Mouse (Mus musculus): Measurements from ENCODE around the gene Serpina9.

Serpina9 gene

GRCm38 (mm10) chr12:104013620-104014019 is at the start of gene Serpina9:
Gene Serpina9 (minus strand): TSS chr12:104013755.
- DNase-seq (ENCODE audit: low read depth, low spot score), result no peak

GRCm38 (mm10) chr12:104061862-104062261 is 48.3 kb upstream of the Serpina9 start:
- DNase-seq (ENCODE audit: low read depth, low spot score), result peak; percentile 44

- DNase-seq (ENCODE audit: low read depth, low spot score), result no peak
These were observed 46.6 kb upstream of the Serpina9 start for GRCm38 (mm10) chr12:104060126-104060525.

GRCm38 (mm10) chr12:104057531-104057930 is 44.0 kb upstream of the Serpina9 start:
- DNase-seq (ENCODE audit: low read depth, low spot score), result no peak

- DNase-seq (ENCODE audit: low read depth, low spot score), result peak; percentile 50
These were observed 43.5 kb upstream of the Serpina9 start for GRCm38 (mm10) chr12:104057050-104057449.

GRCm38 (mm10) chr12:104055755-104056154 is 42.2 kb upstream of the Serpina9 start:
- DNase-seq (ENCODE audit: low read depth, low spot score), result no peak

- DNase-seq (ENCODE audit: low read depth, low spot score), result no peak
These were observed 40.4 kb upstream of the Serpina9 start for GRCm38 (mm10) chr12:104053995-104054394.

GRCm38 (mm10) chr12:104045713-104046112 is 32.2 kb upstream of the Serpina9 start:
- no peak for DNase-seq (ENCODE audit: low read depth, low spot score)

GRCm38 (mm10) chr12:104044343-104044742 is 30.8 kb upstream of the Serpina9 start, which contains the start of gene Serpina12:
Gene Serpina12 (minus strand): TSS chr12:104044443.
- DNase-seq (ENCODE audit: low read depth, low spot score), result no peak

GRCm38 (mm10) chr12:104042753-104043152 is 29.2 kb upstream of the Serpina9 start:
- DNase-seq (ENCODE audit: low read depth, low spot score), result no peak

GRCm38 (mm10) chr12:104041401-104041800 is 27.8 kb upstream of the Serpina9 start:
- no peak for DNase-seq (ENCODE audit: low read depth, low spot score)

GRCm38 (mm10) chr12:104038181-104038580 is 24.6 kb upstream of the Serpina9 start:
- DNase-seq (ENCODE audit: low read depth, low spot score), result no peak

- DNase-seq (ENCODE audit: low read depth, low spot score), result no peak
These were observed 20.2 kb upstream of the Serpina9 start for GRCm38 (mm10) chr12:104033752-104034151.

- DNase-seq (ENCODE audit: low read depth, low spot score), result peak; percentile 38
These were observed 16.4 kb upstream of the Serpina9 start for GRCm38 (mm10) chr12:104029986-104030385.

- DNase-seq (ENCODE audit: low read depth, low spot score), result peak; percentile 13
These were observed 1.7 kb upstream of the Serpina9 start for GRCm38 (mm10) chr12:104015280-104015679.

- no peak for DNase-seq (ENCODE audit: low read depth, low spot score)
These were observed 8.9 kb downstream of the Serpina9 start for GRCm38 (mm10) chr12:104004689-104005088.

GRCm38 (mm10) chr12:104003238-104003612 is 10.3 kb downstream of the Serpina9 start:
- peak; percentile 67 for DNase-seq (ENCODE audit: low read depth, low spot score)

GRCm38 (mm10) chr12:104002569-104003237 is 10.9 kb downstream of the Serpina9 start:
- DNase-seq (ENCODE audit: low read depth, low spot score), result peak; percentile 5

GRCm38 (mm10) chr12:104000594-104000993 is 13.0 kb downstream of the Serpina9 start:
- peak; percentile 41 for DNase-seq (ENCODE audit: low read depth, low spot score)

GRCm38 (mm10) chr12:103999611-104000010 is 13.9 kb downstream of the Serpina9 start:
- no peak for DNase-seq (ENCODE audit: low read depth, low spot score)

- DNase-seq (ENCODE audit: low read depth, low spot score), result no peak
These were observed 17.0 kb downstream of the Serpina9 start for GRCm38 (mm10) chr12:103996513-103996912.

GRCm38 (mm10) chr12:103995292-103996072 is 18.1 kb downstream of the Serpina9 start:
- peak; percentile 62 for DNase-seq (ENCODE audit: low read depth, low spot score)

GRCm38 (mm10) chr12:103992945-103993344 is 20.6 kb downstream of the Serpina9 start:
- no peak for DNase-seq (ENCODE audit: low read depth, low spot score)

All from A20 (cell line).